Mouse (Mus musculus): ENCODE results near the gene Grpel1. TPM values are rescaled to one million over a fixed set of nuclear protein-coding genes. Genes with fewer than 3 reads are reported as not detected.
A peak's percentile ranks its signal among the peaks of the same experiment; 100 is the strongest.

Gene Grpel1
- polyA plus RNA-seq, 1 experiment from 2014 or later = 71.7 TPM

DNA sequence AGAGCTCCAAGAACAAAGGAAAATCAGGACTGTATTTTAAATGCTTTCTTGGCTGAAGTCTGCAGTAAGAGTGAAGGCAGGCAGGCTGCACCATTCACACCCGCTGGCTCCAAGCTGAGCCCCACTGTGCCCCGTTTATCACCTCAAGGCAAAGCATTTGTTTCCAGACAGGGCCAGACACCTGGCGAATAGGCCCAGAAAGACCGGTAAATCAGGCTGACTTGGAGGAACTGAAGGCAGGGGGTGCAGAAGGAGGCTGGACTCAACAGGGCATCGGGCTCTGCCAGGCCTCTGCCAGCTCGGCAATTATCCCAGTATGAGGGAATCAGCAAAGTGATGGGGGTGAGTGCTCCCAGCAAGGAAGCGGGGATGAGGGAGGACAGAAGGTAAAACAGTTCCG lies 19.8 kb upstream of the Grpel1 start:
- Histone ChIP-seq H3K4me3 (replicated peaks) (no peak overlapping the region), H3K9me3 (no peaks in the 10 kb centered on the region), H3K4me2 (replicated peaks) (no peak overlapping the region), H3K9ac (no peak overlapping the region), H3K4me1 (replicated peaks) (no peaks in the 10 kb centered on the region), H3K27me3 (replicated peaks) (peaks cover 11% of the 10 kb centered on the region; the same call in 1 of the 2 replicates), H3K27ac (no peak overlapping the region), H3K36me3 (no peaks in the 10 kb centered on the region)
- ATAC-seq = no peak
- 33% methylated on average over 8 of the region's 8 CpGs for WGBS

DNA sequence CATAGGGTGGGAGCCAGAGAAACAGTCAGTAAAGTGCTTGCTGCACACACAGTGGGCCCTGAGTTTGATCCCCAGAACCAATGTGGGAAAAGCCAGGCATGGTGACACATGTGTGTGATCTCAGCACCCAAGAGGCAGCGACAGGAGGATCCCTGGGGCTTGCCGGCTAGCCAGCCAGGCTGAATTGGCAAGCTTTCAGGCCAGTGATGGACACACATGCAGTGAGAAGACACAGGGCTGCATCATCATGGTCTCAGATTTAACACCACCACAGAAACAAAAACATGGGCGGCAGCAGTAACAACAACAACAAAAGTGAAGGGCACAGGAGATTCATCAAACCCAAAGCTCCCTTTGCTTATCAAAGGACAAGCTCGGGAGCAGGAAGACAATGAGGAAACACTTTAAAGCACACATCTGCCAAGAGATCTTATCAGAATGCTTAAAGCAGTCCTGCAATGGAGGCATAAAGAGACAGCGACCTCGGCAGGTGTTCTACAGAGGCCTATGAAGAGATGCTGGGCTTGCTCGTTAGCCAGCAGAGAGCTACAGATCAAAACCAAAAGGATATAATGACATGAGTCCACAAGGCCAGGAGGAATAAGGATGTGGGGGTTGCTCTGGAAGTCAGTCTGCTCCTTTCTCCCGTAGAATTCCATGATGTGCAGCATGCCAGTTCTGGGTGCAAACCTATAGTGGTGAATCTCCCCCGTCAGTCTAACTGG lies 18.5 kb upstream of the Grpel1 start:
- Histone ChIP-seq H3K36me3 (no peaks in the 10 kb centered on the region), H3K4me2 (replicated peaks) (no peak overlapping the region), H3K4me3 (replicated peaks) (no peak overlapping the region), H3K9me3 (no peaks in the 10 kb centered on the region), H3K27me3 (replicated peaks) (peaks cover 11% of the 10 kb centered on the region; the same call in 1 of the 2 replicates), H3K9ac (no peak overlapping the region), H3K4me1 (replicated peaks) (0 out of 2 replicates have a peak, but pooled peaks cover 2% of the 10 kb centered on the region), H3K27ac (no peak overlapping the region)
- no peak for ATAC-seq
- 36% methylated on average over 9 of the region's 9 CpGs for WGBS

DNA sequence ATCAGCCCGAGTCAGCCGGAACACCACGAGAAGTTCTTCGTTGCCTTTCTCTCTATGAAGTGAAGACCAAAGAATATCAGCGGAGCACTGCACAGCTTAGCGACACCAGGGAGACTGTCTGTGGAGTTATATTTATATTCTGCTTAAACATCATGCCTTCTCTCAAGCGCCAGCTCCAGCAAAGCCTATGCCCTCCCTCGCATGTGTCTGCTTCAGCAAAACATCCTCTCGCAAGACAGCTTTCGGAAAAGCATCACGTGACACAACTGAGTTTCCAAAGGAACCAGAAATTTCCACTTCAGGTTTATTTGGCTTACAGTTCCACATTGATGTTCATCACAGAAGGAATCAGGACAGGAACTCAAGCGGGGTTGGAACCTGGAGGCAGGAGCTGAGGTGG lies 16.9 kb upstream of the Grpel1 start:
- Histone ChIP-seq H3K9ac (no peak overlapping the region), H3K4me1 (replicated peaks) (0 out of 2 replicates have a peak, but pooled peaks cover 4% of the 10 kb centered on the region), H3K4me3 (replicated peaks) (no peak overlapping the region), H3K9me3 (no peaks in the 10 kb centered on the region), H3K36me3 (no peaks in the 10 kb centered on the region), H3K27me3 (replicated peaks) (peaks cover 11% of the 10 kb centered on the region; the same call in 1 of the 2 replicates), H3K27ac (no peak overlapping the region), H3K4me2 (replicated peaks) (no peak overlapping the region)
- ATAC-seq = no peak
- 87% methylated on average over 12 of the region's 12 CpGs for WGBS

DNA sequence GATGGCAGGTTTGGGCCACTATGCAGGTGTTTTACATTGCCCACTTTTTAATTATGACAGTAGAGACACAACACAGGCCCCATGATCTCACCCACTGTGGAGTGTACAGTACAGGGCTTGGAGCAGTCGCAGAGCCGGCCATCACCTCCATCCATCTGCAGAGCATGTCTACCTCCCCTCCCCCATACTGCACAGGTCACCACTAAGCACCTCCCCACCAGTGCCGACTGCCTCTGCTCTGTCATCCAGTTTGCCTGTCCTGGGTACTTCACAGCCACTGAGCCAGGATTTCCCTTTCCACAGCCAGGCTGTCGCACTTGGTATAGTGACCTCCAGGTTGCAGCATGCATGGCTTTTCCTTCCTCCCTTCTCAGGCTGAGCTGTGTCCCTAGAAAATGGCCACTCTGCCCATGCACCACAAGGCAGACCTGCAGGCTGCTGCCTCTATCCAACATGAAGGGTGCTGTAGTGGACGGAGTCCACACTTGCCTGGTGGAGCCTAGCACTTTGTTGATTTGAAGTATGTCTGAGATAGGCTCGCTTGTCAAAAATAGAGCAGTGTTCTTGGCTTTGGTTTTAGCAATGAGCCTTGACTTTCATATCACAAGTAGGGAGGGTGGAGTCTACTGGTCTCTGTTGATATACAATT lies 15.0 kb upstream of the Grpel1 start:
- Histone ChIP-seq H3K9ac (no peak overlapping the region), H3K4me1 (replicated peaks) (0 out of 2 replicates have a peak, but pooled peaks cover 4% of the 10 kb centered on the region), H3K4me3 (replicated peaks) (no peak overlapping the region), H3K27me3 (replicated peaks) (peaks cover 7% of the 10 kb centered on the region; the same call in 1 of the 2 replicates), H3K27ac (no peak overlapping the region), H3K9me3 (no peaks in the 10 kb centered on the region), H3K36me3 (no peaks in the 10 kb centered on the region), H3K4me2 (replicated peaks) (no peak overlapping the region)
- 54% methylated on average over 6 of the region's 6 CpGs for WGBS
- ATAC-seq = peak; percentile 42; the same call in 1 of the 2 replicates

DNA sequence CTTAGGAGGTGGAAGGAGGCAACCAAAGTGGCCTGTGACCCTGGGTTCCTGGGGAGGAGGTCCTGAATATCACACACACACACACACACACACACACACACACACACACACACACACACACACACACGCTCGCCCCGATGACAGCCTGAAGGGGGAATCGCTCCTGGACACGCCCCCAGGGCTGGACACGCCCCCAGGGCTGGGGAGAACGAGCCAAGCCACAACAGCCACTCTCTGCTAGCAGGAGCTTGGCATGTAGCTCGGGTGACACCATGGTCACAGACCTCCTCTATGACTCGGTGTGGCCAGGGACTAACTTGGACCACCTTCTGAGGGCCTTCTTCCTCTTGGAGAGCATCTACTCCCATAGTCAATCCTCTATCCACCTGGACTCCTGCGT lies 13.7 kb upstream of the Grpel1 start:
- H3K4me1 ChIP-seq (replicated peaks) = 0 out of 2 replicates have a peak, but pooled peaks cover 4% of the 10 kb centered on the region
- H3K4me2 ChIP-seq (replicated peaks) = no peak overlapping the region
- no peaks in the 10 kb centered on the region for H3K27me3 ChIP-seq (replicated peaks)
- H3K9me3 ChIP-seq = no peaks in the 10 kb centered on the region
- 18% methylated on average over 10 of the region's 10 CpGs for WGBS
- ATAC-seq = peak; percentile 40
- no peak overlapping the region for H3K4me3 ChIP-seq (replicated peaks)
- no peak overlapping the region for H3K27ac ChIP-seq
- no peak overlapping the region for H3K9ac ChIP-seq
- no peaks in the 10 kb centered on the region for H3K36me3 ChIP-seq

DNA sequence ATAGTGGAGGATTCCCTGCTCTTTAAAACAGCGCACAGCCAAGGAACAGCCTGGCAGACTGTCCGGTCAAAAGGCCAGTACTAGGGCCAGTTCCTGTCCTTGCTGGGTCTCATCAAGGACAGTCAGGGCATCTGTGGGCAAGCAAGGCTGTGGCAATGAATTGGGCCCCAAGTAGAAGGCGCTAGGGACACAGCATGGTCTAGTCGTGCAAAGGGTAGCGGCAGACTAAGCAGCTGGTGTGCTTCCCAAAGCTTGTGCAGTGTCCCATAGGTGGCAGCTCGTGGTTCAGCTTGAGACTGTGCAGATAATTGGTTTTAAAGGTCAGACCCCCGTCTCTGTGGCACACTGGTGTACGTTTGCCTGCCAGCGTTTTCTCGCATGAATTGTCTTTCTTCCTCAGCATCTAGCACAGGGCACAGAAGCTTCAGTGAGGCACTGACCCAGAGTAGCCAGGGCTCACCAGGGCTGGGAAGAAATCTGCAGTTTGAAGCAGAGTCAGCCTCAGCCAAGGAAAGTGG lies 12.9 kb upstream of the Grpel1 start:
- H3K9ac ChIP-seq = no peak overlapping the region
- no peak for ATAC-seq
- WGBS = 57% methylated on average over 10 of the region's 10 CpGs
- no peak overlapping the region for H3K4me3 ChIP-seq (replicated peaks)
- H3K9me3 ChIP-seq = no peaks in the 10 kb centered on the region
- no peaks in the 10 kb centered on the region for H3K36me3 ChIP-seq
- H3K27ac ChIP-seq = no peak overlapping the region
- H3K4me1 ChIP-seq (replicated peaks) = 0 out of 2 replicates have a peak, but pooled peaks cover 4% of the 10 kb centered on the region
- no peak overlapping the region for H3K4me2 ChIP-seq (replicated peaks)
- no peaks in the 10 kb centered on the region for H3K27me3 ChIP-seq (replicated peaks)

GRCm38 (mm10) chr5:36452821-36453220 lies 12.0 kb upstream of the Grpel1 start:
- Histone ChIP-seq H3K9ac (no peak overlapping the region), H3K9me3 (no peaks in the 10 kb centered on the region), H3K27me3 (replicated peaks) (no peaks in the 10 kb centered on the region), H3K4me3 (replicated peaks) (no peak overlapping the region), H3K4me2 (replicated peaks) (no peak overlapping the region), H3K4me1 (replicated peaks) (0 out of 2 replicates have a peak, but pooled peaks cover 4% of the 10 kb centered on the region), H3K36me3 (no peaks in the 10 kb centered on the region), H3K27ac (no peak overlapping the region)
- no peak for ATAC-seq
- WGBS = 84% methylated on average over 6 of the region's 6 CpGs

GRCm38 (mm10) chr5:36457706-36458105 lies 7.1 kb upstream of the Grpel1 start:
- Histone ChIP-seq H3K4me1 (replicated peaks) (0 out of 2 replicates have a peak, but pooled peaks cover 2% of the 10 kb centered on the region), H3K9ac (no peak overlapping the region), H3K9me3 (no peaks in the 10 kb centered on the region), H3K36me3 (no peaks in the 10 kb centered on the region), H3K4me2 (replicated peaks) (no peak overlapping the region), H3K27me3 (replicated peaks) (no peaks in the 10 kb centered on the region), H3K27ac (no peak overlapping the region), H3K4me3 (replicated peaks) (no peak overlapping the region)
- 76% methylated on average over 4 of the region's 4 CpGs for WGBS
- ATAC-seq = no peak

DNA sequence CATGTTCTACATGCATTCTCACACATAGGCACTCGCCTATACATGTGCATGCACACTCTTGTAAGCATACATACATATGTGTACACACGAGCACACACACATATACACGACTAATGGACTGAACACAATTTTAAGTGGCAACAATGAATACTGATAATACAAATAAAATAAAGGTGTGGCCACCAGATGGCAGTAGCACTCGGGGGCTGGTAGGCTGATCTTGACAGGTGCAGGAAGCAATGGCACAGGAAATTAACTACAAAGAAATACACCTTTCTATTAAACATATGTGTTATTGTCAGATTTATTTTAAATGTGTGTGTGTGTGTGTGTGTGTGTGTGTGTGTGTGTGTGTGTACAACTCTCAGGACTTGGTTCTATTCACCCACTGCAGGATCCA lies 5.9 kb upstream of the Grpel1 start:
- ATAC-seq = no peak
- Histone ChIP-seq H3K4me2 (replicated peaks) (no peak overlapping the region), H3K9ac (no peak overlapping the region), H3K27ac (no peak overlapping the region), H3K36me3 (no peaks in the 10 kb centered on the region), H3K27me3 (replicated peaks) (no peaks in the 10 kb centered on the region), H3K9me3 (no peaks in the 10 kb centered on the region), H3K4me3 (replicated peaks) (no peak overlapping the region), H3K4me1 (replicated peaks) (0 out of 2 replicates have a peak, but pooled peaks cover 2% of the 10 kb centered on the region)
- 10% methylated on average over 4 of the region's 4 CpGs for whole genome bisulfite sequencing

GRCm38 (mm10) chr5:36460712-36461111 lies 4.1 kb upstream of the Grpel1 start:
- no peak for ATAC-seq
- no peaks in the 10 kb centered on the region for H3K36me3 ChIP-seq
- no peak overlapping the region for H3K4me3 ChIP-seq (replicated peaks)
- no peaks in the 10 kb centered on the region for H3K27me3 ChIP-seq (replicated peaks)
- no peaks in the 10 kb centered on the region for H3K9me3 ChIP-seq
- 0 out of 2 replicates have a peak, but pooled peaks cover 2% of the 10 kb centered on the region for H3K4me1 ChIP-seq (replicated peaks)
- H3K9ac ChIP-seq = no peak overlapping the region
- no peak overlapping the region for H3K4me2 ChIP-seq (replicated peaks)
- WGBS = 96% methylated on average over 2 of the region's 2 CpGs
- H3K27ac ChIP-seq = no peak overlapping the region

GRCm38 (mm10) chr5:36461231-36461630 lies 3.6 kb upstream of the Grpel1 start:
- ATAC-seq = no peak
- H3K27ac ChIP-seq = no peak overlapping the region
- H3K36me3 ChIP-seq = no peaks in the 10 kb centered on the region
- no peaks in the 10 kb centered on the region for H3K9me3 ChIP-seq
- no peaks in the 10 kb centered on the region for H3K27me3 ChIP-seq (replicated peaks)
- WGBS = 54% methylated on average over 2 of the region's 2 CpGs
- no peak overlapping the region for H3K9ac ChIP-seq
- no peak overlapping the region for H3K4me2 ChIP-seq (replicated peaks)
- H3K4me1 ChIP-seq (replicated peaks) = peaks cover 6% of the 10 kb centered on the region; the same call in 1 of the 2 replicates
- H3K4me3 ChIP-seq (replicated peaks) = no peak overlapping the region

DNA sequence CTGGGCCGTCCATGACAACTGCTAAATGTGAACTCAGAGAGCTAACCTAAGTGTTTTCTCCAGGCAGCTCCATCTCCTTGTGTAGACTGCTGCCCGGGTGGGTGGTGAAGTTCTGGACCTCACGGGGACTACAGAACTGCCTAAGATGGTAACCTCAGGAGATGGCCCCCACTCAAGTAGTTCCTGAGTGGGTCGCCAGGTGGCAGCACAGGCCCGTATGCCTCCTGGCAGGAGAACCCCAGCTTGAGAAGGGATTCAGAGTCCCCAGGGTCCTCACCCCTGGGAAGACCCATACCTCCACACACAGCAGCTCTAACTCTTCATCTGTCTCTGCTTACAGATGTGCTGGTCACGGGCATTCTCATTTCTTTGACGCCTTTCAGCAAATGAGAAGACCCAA lies 2.0 kb upstream of the Grpel1 start:
- Histone ChIP-seq H3K4me2 (replicated peaks) (no peak overlapping the region), H3K9me3 (no peaks in the 10 kb centered on the region), H3K27me3 (replicated peaks) (no peaks in the 10 kb centered on the region), H3K4me3 (replicated peaks) (no peak overlapping the region), H3K9ac (no peak overlapping the region), H3K27ac (no peak overlapping the region), H3K4me1 (replicated peaks) (peaks cover 8% of the 10 kb centered on the region; the same call in 1 of the 2 replicates), H3K36me3 (no peaks in the 10 kb centered on the region)
- 12% methylated on average over 7 of the region's 7 CpGs for WGBS
- ATAC-seq = no peak
